Mouse (Mus musculus) lung, postnatal 10 days (tissue): ENCODE data around the gene Dock2.

Source experiments
- DNase-seq: peaks from one replicate; pipeline ENCODE4 v3.0.0; 2021

The Dock2 gene

GRCm38 (mm10) chr11:34525096-34525891 is 258.4 kb downstream of the Dock2 start:
- DNase-seq, result no peak

- DNase-seq, result no peak
These were observed 259.1 kb downstream of the Dock2 start for GRCm38 (mm10) chr11:34524586-34524985.

GRCm38 (mm10) chr11:34518566-34518965 is 265.1 kb downstream of the Dock2 start:
- DNase-seq, result no peak

- no peak for DNase-seq
These were observed 266.7 kb downstream of the Dock2 start for GRCm38 (mm10) chr11:34516971-34517370.

- no peak for DNase-seq
These were observed 268.4 kb downstream of the Dock2 start for GRCm38 (mm10) chr11:34515301-34515700.

GRCm38 (mm10) chr11:34506390-34506789 is 277.3 kb downstream of the Dock2 start:
- DNase-seq, result no peak

GRCm38 (mm10) chr11:34499663-34500062 is 284.0 kb downstream of the Dock2 start:
- no peak for DNase-seq

- DNase-seq, result no peak
These were observed 289.0 kb downstream of the Dock2 start for GRCm38 (mm10) chr11:34494682-34495081.

- no peak for DNase-seq
These were observed 290.7 kb downstream of the Dock2 start for GRCm38 (mm10) chr11:34492986-34493385.

GRCm38 (mm10) chr11:34492223-34492622 is 291.5 kb downstream of the Dock2 start:
- DNase-seq, result no peak

GRCm38 (mm10) chr11:34489548-34489947 is 294.1 kb downstream of the Dock2 start:
- DNase-seq, result no peak

- DNase-seq, result no peak
These were observed 304.4 kb downstream of the Dock2 start for GRCm38 (mm10) chr11:34479301-34479700.

- DNase-seq, result no peak
These were observed 313.9 kb downstream of the Dock2 start for GRCm38 (mm10) chr11:34469792-34470191.

- no peak for DNase-seq
These were observed 315.1 kb downstream of the Dock2 start for GRCm38 (mm10) chr11:34468571-34468970.

GRCm38 (mm10) chr11:34467056-34467455 is 316.6 kb downstream of the Dock2 start:
- DNase-seq, result no peak

- no peak for DNase-seq
These were observed 333.7 kb downstream of the Dock2 start for GRCm38 (mm10) chr11:34449944-34450343.

GRCm38 (mm10) chr11:34447891-34448290 is 335.8 kb downstream of the Dock2 start:
- peak; percentile 40 for DNase-seq

GRCm38 (mm10) chr11:34438429-34438828 is 345.3 kb downstream of the Dock2 start:
- DNase-seq, result no peak

- DNase-seq, result no peak
These were observed 346.2 kb downstream of the Dock2 start for GRCm38 (mm10) chr11:34437446-34437845.

GRCm38 (mm10) chr11:34431978-34432377 is 351.7 kb downstream of the Dock2 start:
- no peak for DNase-seq

GRCm38 (mm10) chr11:34431371-34431770 is 352.3 kb downstream of the Dock2 start:
- no peak for DNase-seq

- no peak for DNase-seq
These were observed 352.8 kb downstream of the Dock2 start for GRCm38 (mm10) chr11:34430940-34431339.

GRCm38 (mm10) chr11:34427212-34427611 is 356.5 kb downstream of the Dock2 start:
- no peak for DNase-seq

GRCm38 (mm10) chr11:34424546-34424945 is 359.1 kb downstream of the Dock2 start:
- no peak for DNase-seq

- no peak for DNase-seq
These were observed 362.6 kb downstream of the Dock2 start for GRCm38 (mm10) chr11:34421061-34421460.
